Mouse (Mus musculus) olfactory bulb, adult 2 months (tissue): Measurements from ENCODE around the gene Prdm16. TPM values are rescaled to one million over a fixed set of nuclear protein-coding genes. Genes with fewer than 3 reads are reported as not detected.

Experiments used
- H3K27ac ChIP-seq: fragments of 200-500 bp; 2 replicates; pipeline ENCODE4 v1.5.1; 2012; ENCODE audit warnings: low read depth, low read length; ENCODE audit not compliant: insufficient read depth
- H3K4me1 ChIP-seq: fragments of 200-500 bp; 2 replicates; pipeline ENCODE4 v1.6.1; 2012; ENCODE audit warnings: low read length; ENCODE audit not compliant: control insufficient read depth, insufficient read depth
- H3K4me3 ChIP-seq: fragments of 200-500 bp; 2 replicates; pipeline ENCODE4 v1.5.1; 2012; ENCODE audit warnings: mild to moderate bottlenecking, low read depth, low read length, moderate library complexity; ENCODE audit not compliant: insufficient read depth
- CTCF ChIP-seq: fragments of 200-500 bp; IDR thresholded peaks from 2 replicates; pipeline ENCODE4 v1.5.1; 2012; ENCODE audit warnings: low read depth, mild to moderate bottlenecking, low read length, moderate library complexity; ENCODE audit not compliant: insufficient read depth
- POLR2A ChIP-seq: fragments of 200-500 bp; IDR thresholded peaks from 2 replicates; pipeline ENCODE4 v1.6.1; 2012; ENCODE audit warnings: mild to moderate bottlenecking, low read depth, low read length, moderate library complexity; ENCODE audit not compliant: insufficient read depth
- WGBS: fragments of 180-500 bp; shearing (Covaris S2); methylation state at CpG from one replicate; pipeline ENCODE4 v1.1.7; 2018; 5-methylcytosine and 5-hydroxymethylcytosine counted together
- polyA plus RNA-seq: library from polyadenylated mRNA; stranded (reverse); fragments of >200 nt; gene quantifications from 2 replicates; pipeline ENCODE4 v1.2.4, GENCODE M21; 2012; ENCODE audit warnings: low replicate concordance; ENCODE audit not compliant: missing spikeins, insufficient read depth, insufficient read length

Gene Prdm16
- polyA plus RNA-seq, 1 experiment, result not detected

DNA sequence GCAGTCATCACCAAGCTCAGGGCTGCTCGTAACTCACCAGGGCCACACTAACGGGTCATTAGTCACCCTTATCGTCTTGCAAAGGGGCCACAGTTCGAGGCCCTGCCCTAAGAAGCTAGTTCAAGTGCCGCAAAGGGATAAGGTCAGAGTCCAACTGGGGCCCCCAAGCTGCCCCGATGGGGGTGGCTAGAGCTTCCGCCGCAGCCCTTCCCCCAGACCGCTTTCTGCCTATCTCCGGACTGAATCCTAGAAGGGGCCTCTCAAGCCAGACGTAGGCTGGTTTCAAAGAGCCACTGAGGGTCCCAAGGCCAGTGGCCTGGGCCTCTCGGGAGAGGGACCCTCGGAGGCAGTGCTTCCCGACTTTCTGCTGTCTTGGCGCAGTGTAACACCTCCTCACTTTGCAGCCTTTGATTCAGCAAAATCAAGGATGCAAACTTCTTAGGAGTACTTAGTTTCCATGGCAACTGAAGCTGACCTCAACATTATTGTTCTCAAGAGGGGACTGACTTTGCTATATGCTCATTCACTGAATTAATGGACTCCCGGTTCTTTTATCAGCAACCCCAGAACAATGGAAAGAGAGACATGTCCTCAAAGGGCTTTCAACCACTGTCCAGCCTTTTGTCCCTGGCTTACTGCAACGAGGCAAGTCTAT lies 165.1 kb downstream of the Prdm16 start:
- no peak for TF ChIP-seq POLR2A
- no peak for TF ChIP-seq CTCF
- Histone ChIP-seq H3K4me1 (peaks cover 9% of the 10 kb centered on the region), H3K4me3 (no peak overlapping the region), H3K27ac (no peak overlapping the region)
- 46% methylated on average over 17 of the region's 17 CpGs for WGBS

DNA sequence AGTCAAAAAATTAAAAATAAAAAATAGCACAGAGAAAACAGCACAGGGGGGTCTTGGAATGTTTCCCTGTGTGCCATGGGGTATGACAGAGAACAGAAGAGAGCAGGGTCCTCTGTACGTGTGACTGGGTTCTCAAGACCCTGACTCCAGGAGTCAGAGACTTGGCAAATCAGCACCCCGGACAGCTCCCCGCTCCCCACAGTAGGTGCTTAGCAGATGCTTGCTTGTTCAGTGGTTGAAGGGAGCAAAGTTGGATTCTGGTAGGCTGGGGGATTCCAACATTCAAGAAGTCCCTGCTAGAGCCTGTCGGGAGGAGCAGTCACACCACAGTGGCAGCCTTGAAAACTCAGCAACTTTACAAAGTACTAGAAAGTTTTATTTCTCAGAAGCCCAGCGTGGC lies 170.4 kb downstream of the Prdm16 start:
- H3K4me3 ChIP-seq, result no peak overlapping the region
- H3K27ac ChIP-seq, result no peak overlapping the region
- peaks cover 14% of the 10 kb centered on the region for H3K4me1 ChIP-seq
- 76% methylated on average over 5 of the region's 5 CpGs for WGBS
- TF ChIP-seq CTCF, result no peak
- no peak for TF ChIP-seq POLR2A

DNA sequence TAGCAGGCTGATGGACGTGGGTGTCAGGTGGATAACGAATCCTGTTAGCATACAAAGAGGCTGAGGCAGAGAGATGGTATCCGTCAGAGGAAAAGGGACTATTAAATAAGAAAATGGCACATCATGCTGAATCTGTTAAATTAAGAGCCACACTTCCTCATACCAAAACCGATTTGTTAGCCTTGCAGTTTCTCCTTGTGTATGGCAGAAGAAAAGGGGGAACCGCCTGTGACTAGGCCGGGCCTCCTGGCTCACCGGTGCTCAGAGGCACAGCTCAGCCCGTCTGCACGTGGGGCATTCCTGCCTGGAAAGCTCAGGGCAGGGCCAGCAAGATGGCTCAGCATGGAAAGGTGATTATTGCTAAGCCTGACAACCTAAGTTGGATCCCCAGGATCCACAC lies 171.6 kb downstream of the Prdm16 start:
- TF ChIP-seq POLR2A, result no peak
- no peak for TF ChIP-seq CTCF
- H3K4me3 ChIP-seq, result no peak overlapping the region
- 0 out of 2 replicates have a peak overlapping the region, but pooled peaks have one; percentile 22 for H3K27ac ChIP-seq
- 75% methylated on average over 9 of the region's 9 CpGs for WGBS
- H3K4me1 ChIP-seq, result peaks cover 13% of the 10 kb centered on the region

DNA sequence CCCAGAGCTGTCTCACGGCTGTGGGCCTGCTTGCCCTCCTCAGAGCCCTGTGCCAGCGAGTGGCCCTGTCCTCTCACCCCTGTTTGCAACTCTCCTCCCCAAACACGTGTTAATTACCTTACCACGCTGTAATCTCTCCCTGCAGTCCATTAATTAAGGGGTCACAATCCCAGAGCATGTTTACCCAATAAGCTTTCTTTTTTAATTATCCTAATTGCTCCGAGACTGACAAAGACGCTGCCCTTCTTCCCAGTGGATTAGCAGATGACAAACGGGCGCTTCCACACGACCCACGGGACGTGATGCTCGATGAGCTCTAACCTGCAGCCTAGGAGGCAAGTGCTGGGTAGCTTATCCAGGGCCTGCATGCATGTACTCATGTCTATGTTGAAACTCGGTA lies 176.7 kb downstream of the Prdm16 start:
- 76% methylated on average over 13 of the region's 13 CpGs for WGBS
- H3K4me3 ChIP-seq, result no peak overlapping the region
- H3K4me1 ChIP-seq, result peaks cover 16% of the 10 kb centered on the region
- no peak overlapping the region for H3K27ac ChIP-seq
- TF ChIP-seq POLR2A, result no peak
- no peak for TF ChIP-seq CTCF

DNA sequence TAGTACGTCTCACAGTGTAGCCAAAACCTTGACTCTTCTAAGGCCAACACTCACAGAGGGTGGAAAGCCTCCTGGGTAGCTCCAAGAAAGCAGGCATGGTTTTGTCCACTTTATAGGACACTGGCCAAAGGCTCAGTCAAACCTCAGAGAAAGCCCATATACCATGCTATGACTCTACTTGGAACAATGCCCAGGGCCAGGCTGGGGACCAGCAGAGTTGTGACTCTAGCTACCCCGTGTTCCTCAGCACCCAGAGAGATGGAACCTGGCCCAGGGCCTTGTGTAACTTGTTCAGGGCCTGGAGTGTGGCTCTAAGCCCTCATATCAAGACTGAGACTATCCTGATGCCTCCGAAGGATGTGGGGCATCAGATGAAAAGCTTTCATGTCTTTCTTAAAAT lies 178.9 kb downstream of the Prdm16 start:
- Histone ChIP-seq H3K4me3 (no peak overlapping the region), H3K27ac (no peak overlapping the region), H3K4me1 (peaks cover 7% of the 10 kb centered on the region)
- TF ChIP-seq CTCF (no peak), POLR2A (no peak)
- 86% methylated on average over 3 of the region's 3 CpGs for WGBS

DNA sequence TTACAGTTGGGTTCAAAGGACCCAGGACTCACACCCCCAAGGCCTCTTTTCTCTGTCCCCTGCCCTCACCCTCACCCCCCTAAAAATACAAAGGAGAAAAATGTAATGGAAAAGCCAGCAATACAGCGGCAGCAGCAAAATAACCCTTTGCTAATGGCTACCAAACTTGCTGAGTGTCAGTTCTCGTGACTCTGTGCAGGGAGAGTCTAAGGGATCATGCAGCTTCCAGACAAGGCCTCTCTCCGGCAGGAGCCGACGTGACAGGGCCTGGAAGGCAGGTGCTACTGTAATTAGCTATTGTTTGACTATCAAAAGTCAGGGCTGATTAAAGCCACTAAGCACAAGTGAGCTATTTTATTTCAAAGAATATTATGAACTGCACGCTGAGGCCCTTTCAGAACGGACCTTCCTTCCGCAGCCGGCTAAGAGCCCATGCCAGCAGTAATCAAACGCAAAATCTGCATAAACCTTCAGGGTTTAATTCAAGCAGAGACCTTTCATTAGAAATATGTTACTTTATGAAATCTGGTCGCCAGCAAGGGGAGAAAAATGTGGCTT lies 180.3 kb downstream of the Prdm16 start:
- TF ChIP-seq POLR2A (no peak), CTCF (no peak)
- 88% methylated on average over 11 of the region's 11 CpGs for WGBS
- Histone ChIP-seq H3K4me3 (no peak overlapping the region), H3K4me1 (peaks cover 7% of the 10 kb centered on the region), H3K27ac (no peak overlapping the region)

DNA sequence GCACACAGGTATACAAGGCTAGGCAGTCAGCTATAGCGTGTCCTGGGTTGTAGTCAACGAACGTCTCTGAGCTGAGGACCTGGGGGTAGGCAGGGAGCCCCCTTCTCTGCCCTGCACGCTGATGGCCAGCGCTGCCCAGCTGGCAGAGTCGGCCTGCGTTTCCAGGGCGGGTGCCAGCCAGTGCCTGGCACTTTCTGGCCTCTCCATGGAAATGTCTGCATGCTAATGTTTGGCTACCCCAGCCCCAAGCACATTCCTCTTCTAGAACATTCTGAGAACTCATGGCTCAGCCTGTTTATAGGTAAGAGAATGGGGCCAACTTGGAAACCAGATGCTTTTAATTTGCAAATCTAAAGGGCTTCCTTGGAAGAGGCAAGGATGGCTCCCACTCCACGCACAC lies 186.2 kb downstream of the Prdm16 start:
- H3K27ac ChIP-seq, result no peak overlapping the region
- H3K4me3 ChIP-seq, result no peak overlapping the region
- WGBS, result 81% methylated on average over 9 of the region's 9 CpGs
- H3K4me1 ChIP-seq, result peaks cover 19% of the 10 kb centered on the region
- no peak for TF ChIP-seq POLR2A
- TF ChIP-seq CTCF, result no peak

DNA sequence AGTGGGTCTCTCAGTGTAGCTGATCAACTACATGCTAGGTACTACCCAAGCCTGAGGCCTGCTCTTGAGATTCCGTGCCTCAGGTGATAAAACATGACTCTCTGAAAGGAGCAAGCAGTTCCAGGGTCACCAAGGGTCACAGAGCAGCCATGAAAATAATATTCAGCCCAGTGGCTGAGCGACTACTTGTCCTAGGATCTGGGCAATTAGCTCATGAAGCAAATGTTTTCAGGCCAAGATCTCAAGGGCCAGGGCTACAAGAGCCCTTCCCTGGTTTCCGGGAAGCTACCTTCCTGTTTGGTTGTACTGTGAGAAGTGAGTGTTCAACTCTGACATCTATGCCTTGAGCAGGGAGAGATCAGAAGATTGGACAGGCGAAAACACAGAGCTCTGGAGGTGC lies 186.6 kb downstream of the Prdm16 start:
- Histone ChIP-seq H3K4me1 (peaks cover 18% of the 10 kb centered on the region), H3K4me3 (no peak overlapping the region), H3K27ac (no peak overlapping the region)
- no peak for TF ChIP-seq CTCF
- TF ChIP-seq POLR2A, result no peak
- WGBS, result 90% methylated on average over 4 of the region's 4 CpGs

DNA sequence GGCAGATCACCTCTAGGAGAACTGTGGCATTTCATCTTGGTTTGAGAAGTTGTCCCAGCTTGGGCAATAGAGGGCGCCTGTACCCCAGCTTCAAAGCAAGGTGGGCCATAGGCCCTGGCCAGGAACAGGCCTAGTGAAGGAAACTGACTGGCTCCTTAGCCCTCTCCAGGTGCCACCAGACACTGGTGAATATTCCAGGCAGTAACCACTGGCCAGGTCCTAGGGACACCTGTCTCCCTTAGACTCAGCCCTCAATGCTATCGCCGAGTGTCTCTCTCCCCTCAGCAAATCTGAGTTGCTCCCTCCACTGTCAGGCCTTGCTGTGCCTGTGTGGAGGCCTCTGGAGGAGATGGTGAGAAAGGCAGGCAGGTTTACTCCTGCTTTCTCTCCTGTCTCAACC lies 187.3 kb downstream of the Prdm16 start:
- 68% methylated on average over 3 of the region's 3 CpGs for WGBS
- no peak overlapping the region for H3K27ac ChIP-seq
- no peak overlapping the region for H3K4me3 ChIP-seq
- H3K4me1 ChIP-seq, result peaks cover 14% of the 10 kb centered on the region
- peak; percentile 43; the same call in 1 of the 2 replicates for TF ChIP-seq CTCF
- TF ChIP-seq POLR2A, result no peak
